Mouse (Mus musculus) adrenal gland, postnatal 10 days (tissue): ENCODE data around the gene Oasl2. TPM values are rescaled to one million over a fixed set of nuclear protein-coding genes. Genes with fewer than 3 reads are reported as not detected.
A peak's percentile ranks its signal among the peaks of the same experiment; 100 is the strongest.

Experiments
- microRNA-seq: library from miRNA; unstranded; fragments of <30 nt; microRNA quantifications from one replicate; pipeline ENCODE4 v1.2.0, GENCODE M21; 2021
- total RNA-seq, 2 experiments: library from RNA; stranded (reverse); gene quantifications; 2 replicates each; pipeline ENCODE4 v1.2.3; 2021

The Oasl2 gene
- total RNA-seq, 2 experiments from 2014 or later: 4.3 to 8.2 TPM

Small RNA genes within 50 kb of the gene (microRNA-seq; reads per million reads assigned to microRNA genes)
- 17.5 reads per million, percentile 25 among the genes with 10 or more reads in this experiment for gene Mir6240

Other genes starting within 250 kb of the Oasl2 start
- 1 to 10 TPM; 2.8 to 2.9 TPM for gene Trpv4, start 238.5 kb upstream of the Oasl2 start, total RNA-seq
- gene Gltp, start 206.0 kb upstream of the Oasl2 start, total RNA-seq: 10 to 100 TPM; 31.2 to 38.3 TPM
- gene Tchp, start 189.2 kb upstream of the Oasl2 start, total RNA-seq: 10 to 100 TPM in 1 of 2 experiments, 1 to 10 TPM in 1; 5.7 to 11.7 TPM
- gene Ankrd13a, start 122.3 kb upstream of the Oasl2 start, total RNA-seq: 10 to 100 TPM; 91.7 to 95.0 TPM
- 10 to 100 TPM; 45.3 to 63.5 TPM for gene Git2, start 121.4 kb upstream of the Oasl2 start, total RNA-seq
- 10 to 100 TPM; 39.1 to 55.8 TPM for gene 1500011B03Rik, start 73.5 kb upstream of the Oasl2 start, total RNA-seq
- not detected for gene 4930519G04Rik, start 43.3 kb upstream of the Oasl2 start, total RNA-seq
- gene Gm9936, start 38.3 kb upstream of the Oasl2 start, total RNA-seq: under 1 TPM in 1 of 2 experiments, not detected in 1; 0.21 TPM
- gene Oasl1, start 26.3 kb downstream of the Oasl2 start, total RNA-seq: 1 to 10 TPM in 1 of 2 experiments, under 1 TPM in 1; 0.70 to 1.5 TPM
- 10 to 100 TPM; 34.3 to 35.8 TPM for gene 2210016L21Rik, start 45.2 kb downstream of the Oasl2 start, total RNA-seq
- gene Hnf1a, start 74.2 kb downstream of the Oasl2 start, total RNA-seq: 1 to 10 TPM; 1.7 to 3.3 TPM
- gene Sppl3, start 114.2 kb downstream of the Oasl2 start, total RNA-seq: 10 to 100 TPM; 54.7 to 63.1 TPM
- gene Gm10401, start 201.4 kb downstream of the Oasl2 start, total RNA-seq: not detected
- 100 to 1,000 TPM; 356 to 367 TPM for gene Acads, start 222.4 kb downstream of the Oasl2 start, total RNA-seq
- gene Unc119b, start 238.0 kb downstream of the Oasl2 start, total RNA-seq: 10 to 100 TPM; 31.8 to 34.1 TPM